Mouse (Mus musculus): ENCODE measurements around the gene Mapk12. TPM values are rescaled to one million over a fixed set of nuclear protein-coding genes. Genes with fewer than 3 reads are reported as not detected.
A peak's percentile ranks its signal among the peaks of the same experiment; 100 is the strongest.

Mapk12 gene
- polyA plus RNA-seq, 1 experiment from 2014 or later = 6.4 TPM

GRCm38 (mm10) chr15:89165478-89165877 is 25.0 kb upstream of the Mapk12 start:
- peaks cover 84% of the 10 kb centered on the region for H3K36me3 ChIP-seq

GRCm38 (mm10) chr15:89161397-89161796 is 20.9 kb upstream of the Mapk12 start:
- ATAC-seq (ENCODE audit: low FRiP score, low read depth) = no peak
- Histone ChIP-seq H3K4me3 (no peak overlapping the region), H3K4me1 (no peaks in the 10 kb centered on the region), H3K27ac (no peak overlapping the region), H3K4me2 (replicated peaks) (no peak overlapping the region), H3K27me3 (no peaks in the 10 kb centered on the region), H3K9me3 (no peaks in the 10 kb centered on the region), H3K36me3 (peaks cover 100% of the 10 kb centered on the region), H3K9ac (no peak overlapping the region)
- 80% methylated on average over 9 of the region's 9 CpGs for WGBS

More at GRCm38 (mm10) chr15:89165478-89165877, 25.0 kb upstream of the Mapk12 start:
- Histone ChIP-seq H3K4me3 (no peak overlapping the region), H3K4me1 (peaks cover 25% of the 10 kb centered on the region), H3K27ac (no peak overlapping the region), H3K9me3 (no peaks in the 10 kb centered on the region), H3K4me2 (replicated peaks) (no peak overlapping the region), H3K9ac (no peak overlapping the region), H3K27me3 (no peaks in the 10 kb centered on the region)
- ATAC-seq (ENCODE audit: low FRiP score, low read depth) = no peak
- WGBS = 87% methylated on average over 12 of the region's 12 CpGs

- Histone ChIP-seq H3K36me3 (peaks cover 100% of the 10 kb centered on the region), H3K27me3 (no peaks in the 10 kb centered on the region), H3K4me1 (no peaks in the 10 kb centered on the region), H3K9me3 (no peaks in the 10 kb centered on the region), H3K9ac (no peak overlapping the region), H3K4me2 (replicated peaks) (no peak overlapping the region), H3K27ac (no peak overlapping the region), H3K4me3 (no peak overlapping the region)
- ATAC-seq (ENCODE audit: low FRiP score, low read depth) = no peak
- 92% methylated on average over 16 of the region's 16 CpGs for WGBS
Observed at GRCm38 (mm10) chr15:89158516-89158915, 18.0 kb upstream of the Mapk12 start.

GRCm38 (mm10) chr15:89157954-89158353 is 17.5 kb upstream of the Mapk12 start:
- H3K9me3 ChIP-seq = no peaks in the 10 kb centered on the region
- 70% methylated on average over 7 of the region's 7 CpGs for WGBS
- ATAC-seq (ENCODE audit: low FRiP score, low read depth) = no peak
- no peaks in the 10 kb centered on the region for H3K4me1 ChIP-seq
- peaks cover 94% of the 10 kb centered on the region for H3K36me3 ChIP-seq
- H3K4me3 ChIP-seq = no peak overlapping the region
- no peak overlapping the region for H3K9ac ChIP-seq
- no peak overlapping the region for H3K4me2 ChIP-seq (replicated peaks)
- no peak overlapping the region for H3K27ac ChIP-seq
- no peaks in the 10 kb centered on the region for H3K27me3 ChIP-seq

- no peak overlapping the region for H3K27ac ChIP-seq
- no peak for ATAC-seq (ENCODE audit: low FRiP score, low read depth)
- peaks cover 20% of the 10 kb centered on the region for H3K4me1 ChIP-seq
Observed at GRCm38 (mm10) chr15:89152312-89152711, 11.8 kb upstream of the Mapk12 start.

GRCm38 (mm10) chr15:89150041-89150390 is 9.5 kb upstream of the Mapk12 start:
- WGBS = 2% methylated on average over 13 of the region's 13 CpGs
- no peak for ATAC-seq (ENCODE audit: low FRiP score, low read depth)
- Histone ChIP-seq H3K9me3 (no peaks in the 10 kb centered on the region), H3K27me3 (peaks cover 39% of the 10 kb centered on the region), H3K4me2 (replicated peaks) (peak overlapping the region; percentile 97), H3K9ac (peak overlapping the region; percentile 73), H3K36me3 (peaks cover 15% of the 10 kb centered on the region), H3K27ac (no peak overlapping the region), H3K4me3 (peak overlapping the region; percentile 70), H3K4me1 (peaks cover 34% of the 10 kb centered on the region)

More at GRCm38 (mm10) chr15:89152312-89152711, 11.8 kb upstream of the Mapk12 start:
- Histone ChIP-seq H3K9me3 (no peaks in the 10 kb centered on the region), H3K9ac (no peak overlapping the region), H3K27me3 (peaks cover 21% of the 10 kb centered on the region), H3K36me3 (peaks cover 38% of the 10 kb centered on the region), H3K4me3 (no peak overlapping the region), H3K4me2 (replicated peaks) (no peak overlapping the region)

GRCm38 (mm10) chr15:89149271-89150040 is 9.0 kb upstream of the Mapk12 start, which contains the start of gene Mapk11:
Mapk11 (minus strand) TSS chr15:89149628.
- H3K36me3 ChIP-seq = peaks cover 9% of the 10 kb centered on the region
- H3K9ac ChIP-seq = peak within 1 kb of the TSS; percentile 73
- peak within 1 kb of the TSS; percentile 97 for H3K4me2 ChIP-seq (replicated peaks)
- H3K4me3 ChIP-seq = peak within 1 kb of the TSS; percentile 70
- peaks cover 39% of the 10 kb centered on the region for H3K27me3 ChIP-seq
- ATAC-seq (ENCODE audit: low FRiP score, low read depth) = peak; percentile 69
- H3K9me3 ChIP-seq = no peaks in the 10 kb centered on the region
- H3K4me1 ChIP-seq = peaks cover 34% of the 10 kb centered on the region
- peak within 1 kb of the TSS; percentile 15; the same call in 1 of the 2 replicates for H3K27ac ChIP-seq
- WGBS = under 1% methylated on average over 58 of the region's 61 CpGs

- peak overlapping the region; percentile 70 for H3K4me3 ChIP-seq
- no peak overlapping the region for H3K27ac ChIP-seq
- H3K27me3 ChIP-seq = peaks cover 39% of the 10 kb centered on the region
- peaks cover 1% of the 10 kb centered on the region for H3K36me3 ChIP-seq
- no peaks in the 10 kb centered on the region for H3K9me3 ChIP-seq
- WGBS = 7% methylated on average over 25 of the region's 25 CpGs
- no peak for ATAC-seq (ENCODE audit: low FRiP score, low read depth)
- H3K9ac ChIP-seq = peak overlapping the region; percentile 73
- peak overlapping the region; percentile 97 for H3K4me2 ChIP-seq (replicated peaks)
- peaks cover 34% of the 10 kb centered on the region for H3K4me1 ChIP-seq
Observed at GRCm38 (mm10) chr15:89148496-89149270, 8.2 kb upstream of the Mapk12 start.

GRCm38 (mm10) chr15:89147895-89148294 is 7.4 kb upstream of the Mapk12 start:
- Histone ChIP-seq H3K4me1 (peaks cover 34% of the 10 kb centered on the region), H3K4me2 (replicated peaks) (peak overlapping the region; percentile 97), H3K9ac (no peak overlapping the region), H3K36me3 (no peaks in the 10 kb centered on the region), H3K9me3 (no peaks in the 10 kb centered on the region), H3K27me3 (peaks cover 44% of the 10 kb centered on the region), H3K27ac (no peak overlapping the region), H3K4me3 (peak overlapping the region; percentile 70; the same call in 1 of the 2 replicates)
- no peak for ATAC-seq (ENCODE audit: low FRiP score, low read depth)
- 64% methylated on average over 4 of the region's 4 CpGs for WGBS

- WGBS = 18% methylated on average over 10 of the region's 10 CpGs
- no peak for ATAC-seq (ENCODE audit: low FRiP score, low read depth)
- H3K9ac ChIP-seq = no peak overlapping the region
- H3K36me3 ChIP-seq = no peaks in the 10 kb centered on the region
- H3K4me2 ChIP-seq (replicated peaks) = peak overlapping the region; percentile 70
- H3K27ac ChIP-seq = no peak overlapping the region
- H3K4me1 ChIP-seq = peaks cover 34% of the 10 kb centered on the region
- H3K4me3 ChIP-seq = peak overlapping the region; percentile 40
- peaks cover 48% of the 10 kb centered on the region for H3K27me3 ChIP-seq
- H3K9me3 ChIP-seq = no peaks in the 10 kb centered on the region
Observed at GRCm38 (mm10) chr15:89147456-89147855, 7.0 kb upstream of the Mapk12 start.

- Histone ChIP-seq H3K4me3 (peak overlapping the region; percentile 40), H3K9ac (0 out of 2 replicates have a peak overlapping the region, but pooled peaks have one; percentile 50), H3K4me2 (replicated peaks) (peak overlapping the region; percentile 70), H3K27ac (no peak overlapping the region), H3K9me3 (no peaks in the 10 kb centered on the region), H3K27me3 (peaks cover 51% of the 10 kb centered on the region), H3K36me3 (no peaks in the 10 kb centered on the region), H3K4me1 (peaks cover 34% of the 10 kb centered on the region)
- WGBS = 2% methylated on average over 16 of the region's 16 CpGs
- no peak for ATAC-seq (ENCODE audit: low FRiP score, low read depth)
Observed at GRCm38 (mm10) chr15:89147024-89147423, 6.5 kb upstream of the Mapk12 start.

GRCm38 (mm10) chr15:89146537-89146936 is 6.0 kb upstream of the Mapk12 start:
- Histone ChIP-seq H3K36me3 (no peaks in the 10 kb centered on the region), H3K27me3 (peaks cover 56% of the 10 kb centered on the region), H3K9ac (0 out of 2 replicates have a peak overlapping the region, but pooled peaks have one; percentile 50), H3K4me2 (replicated peaks) (peak overlapping the region; percentile 70), H3K4me1 (peaks cover 34% of the 10 kb centered on the region), H3K9me3 (no peaks in the 10 kb centered on the region), H3K4me3 (peak overlapping the region; percentile 40), H3K27ac (no peak overlapping the region)
- WGBS = 1% methylated on average over 27 of the region's 27 CpGs
- ATAC-seq (ENCODE audit: low FRiP score, low read depth) = no peak; the same call in 1 of the 2 replicates

Measured in limb, embryonic 13.5 days (tissue).